Comparison of ENCODE assay signal across 21 mouse cellular contexts in the genomic region with DNA sequence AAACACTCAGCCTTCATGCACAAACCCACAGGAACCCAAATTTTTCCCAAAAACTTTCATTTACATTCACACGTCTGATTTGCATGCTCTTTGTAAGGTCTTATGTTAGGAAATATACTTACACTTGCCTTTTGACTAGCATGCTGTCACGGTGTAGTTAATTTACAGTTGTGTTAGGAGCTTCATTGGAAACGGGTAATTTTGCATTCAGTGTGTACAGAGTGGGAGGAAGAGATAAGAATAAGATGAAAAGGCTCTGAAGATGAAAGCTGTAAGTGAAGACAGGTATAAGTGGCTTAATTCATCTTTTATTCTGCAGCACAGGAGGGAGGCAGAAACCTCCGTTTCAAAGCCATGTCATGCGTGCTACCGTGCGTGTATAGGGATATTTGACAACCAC.
A peak's percentile ranks its signal among the peaks of the same experiment; 100 is the strongest.
DNase-seq lines count a peak whose midpoint lies in the region; ATAC-seq and TF ChIP-seq lines count a peak whose summit lies in the region.
"Had no signal": no experiment of that assay in that cellular context is flagged by ENCODE, and none has a peak within 500 bp of the region (broad histone marks: within the 10 kb centered on the region; RNA-seq: fewer than 3 reads in every experiment).

No protein-coding gene starts in this region.

- no peaks in the 10 kb centered on the region for H3K27me3 ChIP-seq in forebrain, postnatal 0 days (ENCODE audit: insufficient read depth, low read length)
- no peaks in the 10 kb centered on the region for H3K27me3 ChIP-seq in forebrain, embryonic 10.5 days (ENCODE audit: poor library complexity, severe bottlenecking)
- no peaks in the 10 kb centered on the region for H3K27me3 ChIP-seq in midbrain, embryonic 12.5 days
- H3K27me3 ChIP-seq in midbrain, embryonic 11.5 days (ENCODE audit: control insufficient read depth, insufficient read depth, low read length) = no peaks in the 10 kb centered on the region; the same call in 1 of the 2 replicates
- H3K27me3 ChIP-seq in midbrain, embryonic 15.5 days (replicated peaks) = no peaks in the 10 kb centered on the region
- H3K27me3 ChIP-seq in intestine, embryonic 15.5 days (replicated peaks) = no peaks in the 10 kb centered on the region
- H3K27me3 ChIP-seq: embryonic facial prominence, embryonic 12.5 days; embryonic facial prominence, embryonic 15.5 days; forebrain, embryonic 12.5 days; forebrain, embryonic 15.5 days had no signal

- TF ChIP-seq CTCF in forebrain, postnatal 0 days (IDR thresholded peaks at IDR 0.05; ENCODE audit: low read depth) = no peak

- no peak for DNase-seq in forebrain, postnatal 0 days
- no peak for DNase-seq in forebrain, embryonic 10.5 days (ENCODE audit: extremely low spot score, low spot score)
- no peak for DNase-seq in midbrain, embryonic 11.5 days (ENCODE audit: low spot score, missing footprints)
- DNase-seq in left cerebral cortex, postnatal 4 days = no peak
- DNase-seq: adrenal gland, adult 8-10 months; adrenal gland, postnatal 25 days; cerebellum, adult 18-20 months; cerebellum, adult 9-10 months; cerebellum, postnatal 25 days; gastrocnemius, adult 2 months; gastrocnemius, postnatal 14 days had no signal

- intact Hi-C loops in left cerebral cortex, postnatal 4 days (cut with DNase I) = loop anchor here (10.0 kb wide), 1 partner anchor 282 kb away; a partner anchor contains a TSS

- no peak overlapping the region for H3K27ac ChIP-seq in forebrain, postnatal 0 days (ENCODE audit: low read depth, low read length)
- H3K27ac ChIP-seq in forebrain, embryonic 10.5 days = no peak overlapping the region
- H3K27ac ChIP-seq in midbrain, embryonic 12.5 days (replicated peaks) = 0 out of 2 replicates have a peak overlapping the region, but pooled peaks have one; percentile 7
- no peak overlapping the region; the same call in 1 of the 2 replicates for H3K27ac ChIP-seq in midbrain, embryonic 11.5 days (ENCODE audit: low read depth, low read length)
- peak overlapping the region; percentile 46 for H3K27ac ChIP-seq in midbrain, embryonic 15.5 days
- H3K27ac ChIP-seq in intestine, embryonic 15.5 days = no peak overlapping the region
- H3K27ac ChIP-seq: embryonic facial prominence, embryonic 12.5 days; embryonic facial prominence, embryonic 15.5 days; forebrain, embryonic 12.5 days; forebrain, embryonic 15.5 days; gastrocnemius, adult 2 months had no signal

- H3K9ac ChIP-seq in forebrain, postnatal 0 days = no peak overlapping the region
- H3K9ac ChIP-seq in midbrain, embryonic 12.5 days (replicated peaks) = no peak overlapping the region
- no peak overlapping the region for H3K9ac ChIP-seq in midbrain, embryonic 11.5 days (ENCODE audit: low read length)
- no peak overlapping the region for H3K9ac ChIP-seq in midbrain, embryonic 15.5 days
- H3K9ac ChIP-seq in intestine, embryonic 15.5 days = no peak overlapping the region
- H3K9ac ChIP-seq: embryonic facial prominence, embryonic 12.5 days; embryonic facial prominence, embryonic 15.5 days; forebrain, embryonic 12.5 days; forebrain, embryonic 15.5 days had no signal

- H3K4me2 ChIP-seq in forebrain, postnatal 0 days (ENCODE audit: low read depth) = no peak overlapping the region
- H3K4me2 ChIP-seq in midbrain, embryonic 12.5 days (replicated peaks) = no peak overlapping the region
- H3K4me2 ChIP-seq in midbrain, embryonic 11.5 days = no peak overlapping the region
- H3K4me2 ChIP-seq in midbrain, embryonic 15.5 days = 0 out of 2 replicates have a peak overlapping the region, but pooled peaks have one; percentile 3
- H3K4me2 ChIP-seq in intestine, embryonic 15.5 days (replicated peaks) = no peak overlapping the region
- H3K4me2 ChIP-seq: embryonic facial prominence, embryonic 12.5 days; embryonic facial prominence, embryonic 15.5 days; forebrain, embryonic 12.5 days; forebrain, embryonic 15.5 days; heart, embryonic 11.5 days had no signal

- peaks cover 10% of the 10 kb centered on the region; the same call in 1 of the 2 replicates for H3K4me1 ChIP-seq in forebrain, postnatal 0 days (ENCODE audit: insufficient read depth)
- H3K4me1 ChIP-seq in forebrain, embryonic 10.5 days = peaks cover 10% of the 10 kb centered on the region
- peaks cover 15% of the 10 kb centered on the region for H3K4me1 ChIP-seq in midbrain, embryonic 12.5 days
- peaks cover 11% of the 10 kb centered on the region for H3K4me1 ChIP-seq in midbrain, embryonic 11.5 days (ENCODE audit: control insufficient read depth, insufficient read depth, low read length)
- peaks cover 35% of the 10 kb centered on the region for H3K4me1 ChIP-seq in midbrain, embryonic 15.5 days
- H3K4me1 ChIP-seq in intestine, embryonic 15.5 days (replicated peaks) = no peaks in the 10 kb centered on the region
- H3K4me1 ChIP-seq: embryonic facial prominence, embryonic 12.5 days; embryonic facial prominence, embryonic 15.5 days had no signal

- H3K4me3 ChIP-seq in forebrain, postnatal 0 days (ENCODE audit: low read depth, low read length) = no peak overlapping the region
- H3K4me3 ChIP-seq in forebrain, embryonic 10.5 days = no peak overlapping the region
- H3K4me3 ChIP-seq in midbrain, embryonic 12.5 days = no peak overlapping the region
- H3K4me3 ChIP-seq in midbrain, embryonic 11.5 days (ENCODE audit: low read depth, low read length) = no peak overlapping the region
- H3K4me3 ChIP-seq in midbrain, embryonic 15.5 days = no peak overlapping the region
- no peak overlapping the region for H3K4me3 ChIP-seq in intestine, embryonic 15.5 days (replicated peaks)
- H3K4me3 ChIP-seq: embryonic facial prominence, embryonic 12.5 days; embryonic facial prominence, embryonic 15.5 days; forebrain, embryonic 12.5 days; forebrain, embryonic 15.5 days; gastrocnemius, adult 2 months had no signal

- H3K36me3 ChIP-seq in forebrain, postnatal 0 days (ENCODE audit: insufficient read depth) = no peaks in the 10 kb centered on the region
- no peaks in the 10 kb centered on the region for H3K36me3 ChIP-seq in forebrain, embryonic 10.5 days (replicated peaks)
- no peaks in the 10 kb centered on the region for H3K36me3 ChIP-seq in midbrain, embryonic 12.5 days
- H3K36me3 ChIP-seq in midbrain, embryonic 11.5 days (ENCODE audit: control insufficient read depth, insufficient read depth, low read length) = no peaks in the 10 kb centered on the region
- H3K36me3 ChIP-seq in midbrain, embryonic 15.5 days (replicated peaks) = no peaks in the 10 kb centered on the region
- H3K36me3 ChIP-seq in intestine, embryonic 15.5 days = no peaks in the 10 kb centered on the region
- H3K36me3 ChIP-seq: embryonic facial prominence, embryonic 12.5 days; embryonic facial prominence, embryonic 15.5 days; forebrain, embryonic 12.5 days; forebrain, embryonic 15.5 days had no signal

- no peaks in the 10 kb centered on the region for H3K9me3 ChIP-seq in forebrain, postnatal 0 days (ENCODE audit: low read length)
- H3K9me3 ChIP-seq in forebrain, embryonic 10.5 days = no peaks in the 10 kb centered on the region
- H3K9me3 ChIP-seq in midbrain, embryonic 12.5 days = no peaks in the 10 kb centered on the region
- no peaks in the 10 kb centered on the region for H3K9me3 ChIP-seq in midbrain, embryonic 11.5 days (ENCODE audit: control insufficient read depth, low read length)
- no peaks in the 10 kb centered on the region for H3K9me3 ChIP-seq in midbrain, embryonic 15.5 days
- H3K9me3 ChIP-seq in intestine, embryonic 15.5 days = no peaks in the 10 kb centered on the region
- H3K9me3 ChIP-seq: embryonic facial prominence, embryonic 12.5 days; embryonic facial prominence, embryonic 15.5 days; forebrain, embryonic 12.5 days; forebrain, embryonic 15.5 days had no signal

- WGBS in forebrain, postnatal 0 days = 43% methylated on average over 7 of the region's 7 CpGs
- 78% methylated on average over 7 of the region's 7 CpGs for WGBS in forebrain, embryonic 10.5 days
- WGBS in midbrain, embryonic 12.5 days = 56% methylated on average over 7 of the region's 7 CpGs
- WGBS in midbrain, embryonic 11.5 days = 60% methylated on average over 7 of the region's 7 CpGs
- WGBS in midbrain, embryonic 15.5 days = 26% methylated on average over 7 of the region's 7 CpGs
- WGBS in intestine, embryonic 15.5 days = 71% methylated on average over 7 of the region's 7 CpGs

- peak; percentile 77; the same call in 1 of the 2 replicates for ATAC-seq in forebrain, postnatal 0 days
- no peak for ATAC-seq in midbrain, embryonic 12.5 days (ENCODE audit: low FRiP score, low read depth)
- no peak for ATAC-seq in midbrain, embryonic 11.5 days (ENCODE audit: low FRiP score)
- ATAC-seq in midbrain, embryonic 15.5 days (replicated peaks) = peak; percentile 64
- no peak for ATAC-seq in intestine, embryonic 15.5 days
- ATAC-seq: activated CD4-positive, CD25-positive, alpha-beta regulatory T cell, adult 4 months; forebrain, embryonic 15.5 days; hindbrain, embryonic 16.5 days had no signal

Comparison
In these comparisons a context has a peak if more than half of its experiments do, and no peak if none do; other contexts are left out.
1. ATAC-seq: peak in forebrain, postnatal 0 days (single experiment) and midbrain, embryonic 15.5 days (single experiment); none in midbrain, embryonic 12.5 days (single experiment), midbrain, embryonic 11.5 days (single experiment) and intestine, embryonic 15.5 days (single experiment).
2. H3K27ac ChIP-seq: peak in midbrain, embryonic 12.5 days (single experiment) and midbrain, embryonic 15.5 days (single experiment); none in forebrain, postnatal 0 days (single experiment), forebrain, embryonic 10.5 days (single experiment), midbrain, embryonic 11.5 days (single experiment) and intestine, embryonic 15.5 days (single experiment).